Mouse (Mus musculus) heart, embryonic 14.5 days (tissue): Measurements from ENCODE around the gene Scaf8. TPM values are rescaled to one million over a fixed set of nuclear protein-coding genes. Genes with fewer than 3 reads are reported as not detected.

Source experiments
- ATAC-seq: fragments of 200-750 bp; cut with Nextera tagmentation; 2 replicates; pipeline ENCODE4 v1.8.0; 2017; ENCODE audit warnings: low read depth, moderate TSS enrichment; ENCODE audit not compliant: insufficient number of reproducible peaks, insufficient read depth, low FRiP score
- H3K27ac ChIP-seq, 2 experiments: fragments of 200-500 bp in 1 of 2; fragments of 300-500 bp in 1 of 2; sonication (generic) in 1 of 2; replicated peaks in 1 of 2; 2 replicates each; pipeline ENCODE4 v1.5.1; 2012 to 2014; ENCODE audit warnings: low read depth in 2 of 2, low read length in 2 of 2, control low read depth in 1 of 2, mild to moderate bottlenecking in 1 of 2, mixed read lengths in 1 of 2; ENCODE audit not compliant: control insufficient read depth in 1 of 2, insufficient read depth in 1 of 2
- H3K27me3 ChIP-seq: fragments of 300-500 bp; sonication (generic); 2 replicates; pipeline ENCODE4 v1.6.1; 2014; ENCODE audit warnings: mild to moderate bottlenecking, low read length, control low read depth; ENCODE audit not compliant: control insufficient read depth, insufficient read depth
- H3K36me3 ChIP-seq: fragments of 300-500 bp; sonication (generic); 2 replicates; pipeline ENCODE4 v1.6.1; 2014; ENCODE audit warnings: mild to moderate bottlenecking, control low read depth, low read length, mixed read lengths; ENCODE audit not compliant: control insufficient read depth, insufficient read depth
- H3K4me1 ChIP-seq, 2 experiments: fragments of 200-500 bp in 1 of 2; fragments of 300-500 bp in 1 of 2; sonication (generic) in 1 of 2; 2 replicates each; pipeline ENCODE4 v1.6.1; 2012 to 2014; ENCODE audit warnings: low read length in 2 of 2, control low read depth in 1 of 2, mixed read lengths in 1 of 2; ENCODE audit not compliant: control insufficient read depth in 2 of 2, insufficient read depth in 2 of 2
- H3K4me2 ChIP-seq: fragments of 300-500 bp; sonication (generic); 2 replicates; pipeline ENCODE4 v1.6.1; 2014; ENCODE audit warnings: mild to moderate bottlenecking, low read length
- H3K4me3 ChIP-seq, 2 experiments: fragments of 200-500 bp in 1 of 2; fragments of 300-500 bp in 1 of 2; sonication (generic) in 1 of 2; 2 replicates each; pipeline ENCODE4 v1.5.1; 2012 to 2014; ENCODE audit warnings: low read length in 2 of 2, mild to moderate bottlenecking in 2 of 2, control low read depth in 1 of 2, low read depth in 1 of 2, moderate library complexity in 1 of 2; ENCODE audit not compliant: control insufficient read depth in 1 of 2, insufficient read depth in 1 of 2
- H3K9ac ChIP-seq: fragments of 300-500 bp; sonication (generic); 2 replicates; pipeline ENCODE4 v1.6.1; 2014; ENCODE audit warnings: mild to moderate bottlenecking, low read length
- H3K9me3 ChIP-seq: fragments of 300-500 bp; sonication (generic); 2 replicates; pipeline ENCODE4 v1.6.1; 2016; ENCODE audit warnings: low read length, control low read depth; ENCODE audit not compliant: control insufficient read depth
- WGBS: fragments of 180-500 bp; shearing (Covaris S2); extraction: QIAGEN DNeasy Blood & Tissue Kit; methylation state at CpG from one replicate; pipeline ENCODE4 v1.1.7; 2014; 5-methylcytosine and 5-hydroxymethylcytosine counted together
- polyA plus RNA-seq: library from polyadenylated mRNA; unstranded; fragments of >200 nt; fragmentation: Nextera tagmentation; extraction: Ambion mirVana; gene quantifications from 2 replicates; pipeline ENCODE4 v1.2.1, GENCODE M21; 2014

Gene Scaf8
- polyA plus RNA-seq, 1 experiment from 2014 or later = 16.8 TPM

- H3K4me1 ChIP-seq = no peaks in the 10 kb centered on the region
- H3K36me3 ChIP-seq = peaks cover 50% of the 10 kb centered on the region
- 90% methylated on average over 4 of the region's 4 CpGs for WGBS
- H3K9me3 ChIP-seq = no peaks in the 10 kb centered on the region
- no peak for ATAC-seq
- H3K4me2 ChIP-seq = no peak overlapping the region
- no peaks in the 10 kb centered on the region for H3K27me3 ChIP-seq
- H3K4me3 ChIP-seq = no peak overlapping the region
- no peak overlapping the region for H3K27ac ChIP-seq
- H3K9ac ChIP-seq = no peak overlapping the region
Measured at GRCm38 (mm10) chr17:3212105-3212504, 97.3 kb downstream of the Scaf8 start.

DNA sequence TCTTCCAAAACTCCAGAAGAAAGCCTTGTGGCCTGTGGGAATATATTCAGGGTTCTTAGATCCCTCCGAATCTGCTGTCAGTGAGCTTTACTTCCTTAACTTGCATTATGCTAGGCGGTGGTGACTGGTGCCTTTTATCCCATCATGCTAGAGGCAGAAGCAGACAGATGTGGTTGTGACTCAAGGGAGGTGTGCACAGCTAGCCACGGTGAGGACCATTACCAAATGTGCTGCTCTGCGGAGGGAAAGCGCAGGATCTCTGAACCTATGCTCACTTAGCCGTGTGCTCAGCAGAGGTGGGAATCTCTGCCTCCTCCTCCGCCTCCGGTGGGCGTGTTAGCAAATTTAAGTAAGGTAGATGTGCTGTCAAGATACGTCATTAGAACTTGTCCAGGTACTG, 98.1 kb downstream of the Scaf8 start:
- Histone ChIP-seq H3K9ac (no peak overlapping the region), H3K4me3 (no peak overlapping the region), H3K9me3 (no peaks in the 10 kb centered on the region), H3K27me3 (no peaks in the 10 kb centered on the region), H3K27ac (no peak overlapping the region), H3K4me1 (no peaks in the 10 kb centered on the region), H3K4me2 (no peak overlapping the region), H3K36me3 (peaks cover 49% of the 10 kb centered on the region)
- 95% methylated on average over 10 of the region's 10 CpGs for WGBS
- no peak for ATAC-seq

DNA sequence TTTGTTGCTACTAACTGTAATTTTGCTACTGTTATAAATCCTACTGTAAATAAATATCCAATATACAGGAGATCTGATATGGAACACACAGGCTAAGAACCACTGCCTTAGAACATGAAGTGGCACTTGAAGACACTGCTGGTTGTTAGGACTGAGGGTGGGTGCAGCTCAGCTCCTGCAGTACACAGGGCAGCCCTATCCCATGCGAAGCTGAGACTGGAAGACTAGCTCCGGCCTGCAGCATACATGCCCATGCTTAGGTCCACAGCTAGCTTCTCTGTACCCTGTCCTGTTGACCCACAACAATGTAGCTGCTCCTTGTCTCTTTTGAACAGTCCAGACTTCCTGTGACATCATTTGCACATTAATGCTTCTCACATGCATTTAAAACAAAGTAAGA, 100.1 kb downstream of the Scaf8 start:
- H3K9ac ChIP-seq = no peak overlapping the region
- peaks cover 41% of the 10 kb centered on the region for H3K36me3 ChIP-seq
- no peak overlapping the region for H3K4me2 ChIP-seq
- H3K4me1 ChIP-seq = peaks cover 0 to 8% of the 10 kb centered on the region in 2 experiments; a peak in 2 of 4 replicates
- ATAC-seq = no peak
- H3K4me3 ChIP-seq = no peak overlapping the region
- H3K27ac ChIP-seq = no peak overlapping the region
- H3K9me3 ChIP-seq = no peaks in the 10 kb centered on the region
- H3K27me3 ChIP-seq = no peaks in the 10 kb centered on the region
- WGBS = 91% methylated on average over 2 of the region's 2 CpGs

DNA sequence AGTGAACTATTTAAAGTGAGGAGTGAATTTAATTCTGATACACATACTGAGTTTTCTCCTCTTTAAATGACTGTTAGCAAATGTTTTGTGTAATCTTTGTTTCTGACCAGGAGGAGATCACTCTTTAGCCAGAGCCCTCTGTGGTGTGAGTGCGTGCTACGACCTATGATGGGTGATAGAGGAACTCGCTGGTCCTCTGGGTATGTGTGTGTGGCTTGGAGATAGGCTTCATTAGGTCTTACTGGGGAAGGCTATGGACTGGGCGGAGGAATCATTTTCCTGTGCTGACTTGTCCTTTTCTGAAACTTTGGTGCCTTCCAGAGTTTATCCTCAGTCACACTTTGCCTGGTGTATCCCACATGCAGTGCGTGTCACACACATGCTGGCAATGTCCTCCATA, 102.3 kb downstream of the Scaf8 start:
- Histone ChIP-seq H3K9ac (no peak overlapping the region), H3K27ac (no peak overlapping the region), H3K4me3 (no peak overlapping the region), H3K27me3 (no peaks in the 10 kb centered on the region), H3K9me3 (no peaks in the 10 kb centered on the region), H3K4me2 (no peak overlapping the region), H3K4me1 (peaks cover 0 to 17% of the 10 kb centered on the region in 2 experiments; a peak in 2 of 4 replicates), H3K36me3 (peaks cover 36% of the 10 kb centered on the region)
- no peak for ATAC-seq
- 84% methylated on average over 5 of the region's 5 CpGs for WGBS

- Histone ChIP-seq H3K4me1 (peaks cover 0 to 17% of the 10 kb centered on the region in 2 experiments; a peak in 2 of 4 replicates), H3K4me3 (no peak overlapping the region), H3K4me2 (no peak overlapping the region), H3K9me3 (no peaks in the 10 kb centered on the region), H3K36me3 (peaks cover 28% of the 10 kb centered on the region), H3K27ac (no peak overlapping the region), H3K27me3 (no peaks in the 10 kb centered on the region), H3K9ac (no peak overlapping the region)
- WGBS = 71% methylated on average over 7 of the region's 7 CpGs
- no peak for ATAC-seq
Measured at GRCm38 (mm10) chr17:3218364-3218763, 103.6 kb downstream of the Scaf8 start.

GRCm38 (mm10) chr17:3218916-3219315, 104.1 kb downstream of the Scaf8 start:
- Histone ChIP-seq H3K9ac (no peak overlapping the region), H3K27ac (no peak overlapping the region), H3K9me3 (no peaks in the 10 kb centered on the region), H3K4me1 (peaks cover 0 to 17% of the 10 kb centered on the region in 2 experiments; a peak in 2 of 4 replicates), H3K4me2 (no peak overlapping the region), H3K4me3 (no peak overlapping the region), H3K36me3 (peaks cover 28% of the 10 kb centered on the region), H3K27me3 (no peaks in the 10 kb centered on the region)
- 41% methylated on average over 5 of the region's 5 CpGs for WGBS
- ATAC-seq = no peak

GRCm38 (mm10) chr17:3220201-3220600, 105.4 kb downstream of the Scaf8 start:
- Histone ChIP-seq H3K4me2 (no peak overlapping the region), H3K4me1 (peaks cover 0 to 17% of the 10 kb centered on the region in 2 experiments; a peak in 2 of 4 replicates), H3K27me3 (no peaks in the 10 kb centered on the region), H3K4me3 (no peak overlapping the region), H3K9me3 (no peaks in the 10 kb centered on the region), H3K9ac (no peak overlapping the region), H3K27ac (no peak overlapping the region), H3K36me3 (peaks cover 19% of the 10 kb centered on the region)
- no peak for ATAC-seq
- 61% methylated on average over 11 of the region's 11 CpGs for WGBS

- no peak for ATAC-seq
- H3K4me3 ChIP-seq = no peak overlapping the region
- H3K4me2 ChIP-seq = no peak overlapping the region
- H3K36me3 ChIP-seq = peaks cover 4% of the 10 kb centered on the region; the same call in 1 of the 2 replicates
- H3K9ac ChIP-seq = no peak overlapping the region
- H3K9me3 ChIP-seq = no peaks in the 10 kb centered on the region
- no peaks in the 10 kb centered on the region for H3K27me3 ChIP-seq
- no peak overlapping the region for H3K27ac ChIP-seq
- H3K4me1 ChIP-seq = peaks cover 0 to 17% of the 10 kb centered on the region in 2 experiments; a peak in 2 of 4 replicates
- WGBS = 57% methylated on average over 2 of the region's 2 CpGs
Measured at GRCm38 (mm10) chr17:3223071-3223470, 108.3 kb downstream of the Scaf8 start.
